Mouse (Mus musculus) spleen, adult 2 months (tissue): ENCODE measurements around the gene Cdc123.

Source experiments
- CTCF ChIP-seq: fragments of 200-500 bp; IDR thresholded peaks from 2 replicates; pipeline ENCODE4 v1.5.1; 2011; ENCODE audit warnings: mild to moderate bottlenecking, inconsistent platforms; ENCODE audit not compliant: insufficient read depth, insufficient read length, insufficient replicate concordance; ENCODE audit errors: extremely low read depth
- POLR2A ChIP-seq: fragments of 200-500 bp; IDR thresholded peaks from 2 replicates; pipeline ENCODE4 v1.6.1; 2011; ENCODE audit warnings: low read depth, low read length, inconsistent platforms

DNA sequence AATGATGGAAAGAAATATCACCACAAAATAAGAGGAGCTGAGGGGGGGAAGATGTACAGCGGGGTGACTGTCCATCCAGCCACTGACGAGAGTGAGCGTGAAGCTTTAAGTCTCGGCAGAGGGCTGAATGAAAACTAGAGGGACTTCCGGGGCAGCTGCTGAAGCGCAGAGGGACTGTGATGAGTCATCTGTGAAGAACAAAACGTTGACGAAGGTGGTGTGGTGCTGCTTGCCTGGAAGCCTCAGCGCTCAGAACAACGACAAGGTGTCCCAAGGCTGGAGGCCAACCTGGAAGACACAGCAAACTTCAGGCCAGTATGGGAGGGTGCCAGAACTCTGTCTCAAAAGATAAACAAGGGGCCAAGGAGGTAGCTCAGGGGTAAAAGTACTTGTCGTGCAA is 4.1 kb downstream of the Cdc123 start:
- TF ChIP-seq CTCF (no peak), POLR2A (no peak)
